Mouse (Mus musculus): ENCODE measurements around the gene Arid4b. TPM values are rescaled to one million over a fixed set of nuclear protein-coding genes. Genes with fewer than 3 reads are reported as not detected.
A peak's percentile ranks its signal among the peaks of the same experiment; 100 is the strongest.

Arid4b gene
- polyA plus RNA-seq, 1 experiment from 2014 or later = 81.1 TPM

GRCm38 (mm10) chr13:14035875-14036630 lies 27.0 kb upstream of the Arid4b start:
- H3K9me3 ChIP-seq = no peaks in the 10 kb centered on the region
- H3K27me3 ChIP-seq (replicated peaks) = no peaks in the 10 kb centered on the region
- no peak overlapping the region for H3K4me2 ChIP-seq
- no peak for ATAC-seq (replicated peaks)
- no peak overlapping the region for H3K27ac ChIP-seq
- H3K36me3 ChIP-seq (replicated peaks) = 0 out of 2 replicates have a peak, but pooled peaks cover 6% of the 10 kb centered on the region
- no peak overlapping the region for H3K9ac ChIP-seq
- H3K4me1 ChIP-seq = peaks cover 19% of the 10 kb centered on the region
- 96% methylated on average over 11 of the region's 11 CpGs for WGBS
- no peak overlapping the region for H3K4me3 ChIP-seq

GRCm38 (mm10) chr13:14038911-14039291 lies 24.1 kb upstream of the Arid4b start:
- Histone ChIP-seq H3K27ac (peak overlapping the region; percentile 99), H3K36me3 (replicated peaks) (0 out of 2 replicates have a peak, but pooled peaks cover 6% of the 10 kb centered on the region), H3K9me3 (no peaks in the 10 kb centered on the region), H3K9ac (peak overlapping the region; percentile 86), H3K4me3 (peak overlapping the region; percentile 89), H3K27me3 (replicated peaks) (no peaks in the 10 kb centered on the region), H3K4me2 (peak overlapping the region; percentile 80), H3K4me1 (peaks cover 19% of the 10 kb centered on the region)
- ATAC-seq (replicated peaks) = peak; percentile 81
- WGBS = 1% methylated on average over 8 of the region's 8 CpGs

- peak; percentile 98 for ATAC-seq (replicated peaks)
Observed at GRCm38 (mm10) chr13:14039292-14039965, 23.6 kb upstream of the Arid4b start, which contains the start of gene Tbce. Gene Tbce (minus strand): TSS chr13:14039638.

GRCm38 (mm10) chr13:14040186-14040585 lies 22.8 kb upstream of the Arid4b start:
- 60% methylated on average over 5 of the region's 5 CpGs for WGBS
- no peak for ATAC-seq (replicated peaks)
- Histone ChIP-seq H3K27me3 (replicated peaks) (no peaks in the 10 kb centered on the region), H3K36me3 (replicated peaks) (0 out of 2 replicates have a peak, but pooled peaks cover 6% of the 10 kb centered on the region), H3K4me3 (peak overlapping the region; percentile 89), H3K9me3 (no peaks in the 10 kb centered on the region), H3K27ac (peak overlapping the region; percentile 99; the same call in 1 of the 2 replicates), H3K4me1 (peaks cover 19% of the 10 kb centered on the region), H3K4me2 (peak overlapping the region; percentile 80), H3K9ac (peak overlapping the region; percentile 86; the same call in 1 of the 2 replicates)

More at GRCm38 (mm10) chr13:14039292-14039965, 23.6 kb upstream of the Arid4b start, which contains the start of gene Tbce:
- Histone ChIP-seq H3K4me3 (peak within 1 kb of the TSS; percentile 89), H3K4me2 (peak within 1 kb of the TSS; percentile 80), H3K27me3 (replicated peaks) (no peaks in the 10 kb centered on the region), H3K9me3 (no peaks in the 10 kb centered on the region), H3K36me3 (replicated peaks) (0 out of 2 replicates have a peak, but pooled peaks cover 6% of the 10 kb centered on the region), H3K4me1 (peaks cover 19% of the 10 kb centered on the region), H3K9ac (peak within 1 kb of the TSS; percentile 86), H3K27ac (peak within 1 kb of the TSS; percentile 99)
- WGBS = under 1% methylated on average over 35 of the region's 35 CpGs

GRCm38 (mm10) chr13:14043851-14044250 lies 19.2 kb upstream of the Arid4b start:
- Histone ChIP-seq H3K36me3 (replicated peaks) (peaks cover 7% of the 10 kb centered on the region), H3K27ac (no peak overlapping the region), H3K9me3 (no peaks in the 10 kb centered on the region), H3K9ac (no peak overlapping the region), H3K4me3 (no peak overlapping the region), H3K4me1 (peaks cover 7% of the 10 kb centered on the region), H3K4me2 (no peak overlapping the region), H3K27me3 (replicated peaks) (no peaks in the 10 kb centered on the region)
- no peak for ATAC-seq (replicated peaks)

GRCm38 (mm10) chr13:14044521-14044920 lies 18.5 kb upstream of the Arid4b start:
- H3K4me1 ChIP-seq = peaks cover 7% of the 10 kb centered on the region
- no peak overlapping the region for H3K4me2 ChIP-seq
- 77% methylated on average over 2 of the region's 2 CpGs for WGBS
- H3K36me3 ChIP-seq (replicated peaks) = peaks cover 12% of the 10 kb centered on the region
- no peak overlapping the region for H3K4me3 ChIP-seq
- no peaks in the 10 kb centered on the region for H3K27me3 ChIP-seq (replicated peaks)
- no peak for ATAC-seq (replicated peaks)
- H3K9ac ChIP-seq = no peak overlapping the region
- H3K9me3 ChIP-seq = no peaks in the 10 kb centered on the region
- no peak overlapping the region for H3K27ac ChIP-seq

GRCm38 (mm10) chr13:14049878-14050277 lies 13.2 kb upstream of the Arid4b start:
- Histone ChIP-seq H3K36me3 (replicated peaks) (peaks cover 46% of the 10 kb centered on the region), H3K27ac (no peak overlapping the region), H3K4me1 (no peaks in the 10 kb centered on the region), H3K4me2 (no peak overlapping the region), H3K4me3 (no peak overlapping the region), H3K27me3 (replicated peaks) (no peaks in the 10 kb centered on the region), H3K9ac (no peak overlapping the region), H3K9me3 (no peaks in the 10 kb centered on the region)
- WGBS = 97% methylated on average over 1 of the region's 1 CpGs
- ATAC-seq (replicated peaks) = no peak

- no peaks in the 10 kb centered on the region for H3K27me3 ChIP-seq (replicated peaks)
- no peaks in the 10 kb centered on the region for H3K9me3 ChIP-seq
- peaks cover 16% of the 10 kb centered on the region for H3K4me1 ChIP-seq
- peaks cover 26% of the 10 kb centered on the region for H3K36me3 ChIP-seq (replicated peaks)
- H3K4me3 ChIP-seq = no peak overlapping the region
- no peak overlapping the region for H3K9ac ChIP-seq
- H3K4me2 ChIP-seq = no peak overlapping the region
- no peak for ATAC-seq (replicated peaks)
- WGBS = 96% methylated on average over 3 of the region's 3 CpGs
- no peak overlapping the region for H3K27ac ChIP-seq
Observed at GRCm38 (mm10) chr13:14056801-14057200, 6.2 kb upstream of the Arid4b start.

- no peak overlapping the region for H3K27ac ChIP-seq
- no peaks in the 10 kb centered on the region for H3K9me3 ChIP-seq
- H3K27me3 ChIP-seq (replicated peaks) = no peaks in the 10 kb centered on the region
- no peak overlapping the region for H3K4me3 ChIP-seq
- H3K4me2 ChIP-seq = no peak overlapping the region
- peaks cover 23% of the 10 kb centered on the region for H3K4me1 ChIP-seq
- no peak overlapping the region for H3K9ac ChIP-seq
- ATAC-seq (replicated peaks) = no peak
- H3K36me3 ChIP-seq (replicated peaks) = peaks cover under 1% of the 10 kb centered on the region; the same call in 1 of the 2 replicates
Observed at GRCm38 (mm10) chr13:14059582-14059981, 3.5 kb upstream of the Arid4b start.

GRCm38 (mm10) chr13:14062209-14063012 lies 621 bp upstream of the Arid4b start:
- Histone ChIP-seq H3K9me3 (no peaks in the 10 kb centered on the region), H3K36me3 (replicated peaks) (0 out of 2 replicates have a peak, but pooled peaks cover under 1% of the 10 kb centered on the region), H3K4me1 (peaks cover 40% of the 10 kb centered on the region), H3K27me3 (replicated peaks) (no peaks in the 10 kb centered on the region), H3K9ac (peak overlapping the region; percentile 77), H3K4me2 (peak overlapping the region; percentile 66), H3K27ac (peak overlapping the region; percentile 95), H3K4me3 (peak overlapping the region; percentile 100)
- ATAC-seq (replicated peaks) = no peak
- 6% methylated on average over 11 of the region's 11 CpGs for WGBS

- peaks cover 47% of the 10 kb centered on the region for H3K4me1 ChIP-seq
- ATAC-seq (replicated peaks) = peak; percentile 44
- peak overlapping the region; percentile 66 for H3K4me2 ChIP-seq
- WGBS = 1% methylated on average over 20 of the region's 31 CpGs
- no peaks in the 10 kb centered on the region for H3K9me3 ChIP-seq
- H3K4me3 ChIP-seq = peak overlapping the region; percentile 100
- H3K27me3 ChIP-seq (replicated peaks) = no peaks in the 10 kb centered on the region
- H3K27ac ChIP-seq = peak overlapping the region; percentile 93
- 0 out of 2 replicates have a peak, but pooled peaks cover 3% of the 10 kb centered on the region for H3K36me3 ChIP-seq (replicated peaks)
- peak overlapping the region; percentile 97 for H3K9ac ChIP-seq
Observed at GRCm38 (mm10) chr13:14063942-14064271, 875 bp downstream of the Arid4b start.
